Mouse (Mus musculus): ENCODE measurements at regions not wholly inside any gene's neighbourhood (a gene's known extent, or its start where the extent isn't known, plus 50 kb on each side); places are given as distances from the start of the nearest gene placed in this dataset.

DNA sequence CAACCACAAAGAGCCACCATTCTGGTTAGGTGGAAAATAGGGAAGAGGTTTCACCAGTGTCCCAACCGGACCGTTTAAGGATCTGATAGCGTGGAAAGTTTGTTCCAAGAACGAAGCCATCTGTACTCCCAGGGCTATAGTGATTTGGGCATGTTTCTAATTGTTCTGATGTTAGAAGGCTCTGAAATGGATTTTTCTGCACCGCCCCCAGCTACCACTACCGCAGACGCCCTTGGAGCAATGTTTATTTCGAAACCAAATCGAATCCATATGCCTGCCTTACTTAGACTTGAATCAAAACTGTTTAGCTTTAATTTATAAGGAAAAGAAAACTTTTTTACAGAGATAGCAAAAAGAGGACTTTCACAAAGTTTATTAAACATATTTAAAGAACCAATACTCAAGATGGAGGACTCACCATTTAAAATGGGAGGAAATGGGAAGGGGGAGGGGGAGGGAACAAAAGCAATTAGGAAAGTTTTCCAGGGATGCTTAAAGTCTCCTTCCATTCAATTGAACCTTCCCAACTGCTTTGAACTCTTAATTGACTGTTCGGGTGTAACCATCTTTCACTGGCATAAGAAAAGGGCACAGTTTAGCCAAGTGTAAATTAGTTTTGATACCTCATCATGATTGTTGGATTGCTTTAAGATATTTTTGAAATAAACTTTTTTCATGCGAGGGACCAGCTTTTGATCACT lies 56.0 kb upstream of the Frem1 start:
- TF ChIP-seq CTCF (IDR thresholded peaks at IDR 0.05; ENCODE audit: borderline replicate concordance, insufficient read depth, low read length), result no peak
- TF ChIP-seq POLR2A (IDR thresholded peaks at IDR 0.05; ENCODE audit: low read depth, low read length), result no peak

All from embryonic fibroblast, embryonic 13.5 days (primary cell).